Mouse (Mus musculus): Measurements from ENCODE around the gene Gm20458.
A peak's percentile ranks its signal among the peaks of the same experiment; 100 is the strongest.

Gm20458 gene

DNA sequence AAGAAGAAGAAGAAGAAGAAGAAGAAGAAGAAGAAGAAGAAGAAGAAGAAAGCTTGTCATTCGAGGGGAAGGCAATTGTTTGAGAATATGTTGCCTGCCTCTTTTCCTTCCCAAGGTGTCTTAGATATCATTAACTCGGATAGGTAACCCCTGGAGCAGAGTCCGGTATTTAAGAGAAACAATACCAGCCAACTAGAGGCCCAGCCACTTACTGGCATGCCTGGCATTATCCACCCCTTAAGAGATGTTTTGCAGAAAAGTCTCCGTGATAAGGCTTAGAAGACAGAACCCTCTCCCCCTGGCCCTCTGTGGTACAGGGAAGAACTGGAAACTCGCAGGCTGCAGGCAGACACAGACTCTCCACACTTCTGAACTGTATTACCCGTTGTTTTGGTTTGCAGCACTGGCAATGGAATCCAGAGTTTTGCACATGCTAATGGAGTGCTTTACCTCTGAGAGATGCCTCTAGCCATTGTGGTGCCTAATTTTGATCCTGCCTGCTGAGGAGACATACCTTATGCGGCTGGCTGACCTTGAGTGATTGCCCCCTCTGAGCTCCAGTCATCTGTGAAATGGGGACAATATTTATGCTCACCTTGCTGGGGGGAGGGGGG, 6.8 kb upstream of the Gm20458 start:
- peak in 1 of 2 experiments; percentile 66 for DNase-seq

DNA sequence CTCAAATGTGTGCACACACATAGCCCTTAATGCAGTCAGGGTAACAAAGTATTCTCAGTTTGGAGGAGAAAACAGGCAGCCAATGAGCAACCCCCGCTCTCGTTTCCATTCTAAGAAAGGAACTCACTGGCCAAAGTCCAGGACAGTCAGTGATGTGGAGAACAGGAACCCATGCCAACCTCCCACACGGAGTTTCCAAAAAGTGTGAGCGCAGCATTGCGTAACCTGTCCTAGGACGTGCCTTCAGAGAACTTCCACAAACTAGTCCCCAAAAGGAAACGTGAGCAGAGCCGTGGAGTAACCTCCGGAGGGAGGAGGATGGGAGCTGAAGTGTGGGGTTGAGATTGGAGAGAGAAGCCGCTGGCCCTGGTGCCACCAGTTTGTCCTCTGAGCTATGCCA, 5.9 kb upstream of the Gm20458 start:
- peak; percentile 96 for DNase-seq

DNA sequence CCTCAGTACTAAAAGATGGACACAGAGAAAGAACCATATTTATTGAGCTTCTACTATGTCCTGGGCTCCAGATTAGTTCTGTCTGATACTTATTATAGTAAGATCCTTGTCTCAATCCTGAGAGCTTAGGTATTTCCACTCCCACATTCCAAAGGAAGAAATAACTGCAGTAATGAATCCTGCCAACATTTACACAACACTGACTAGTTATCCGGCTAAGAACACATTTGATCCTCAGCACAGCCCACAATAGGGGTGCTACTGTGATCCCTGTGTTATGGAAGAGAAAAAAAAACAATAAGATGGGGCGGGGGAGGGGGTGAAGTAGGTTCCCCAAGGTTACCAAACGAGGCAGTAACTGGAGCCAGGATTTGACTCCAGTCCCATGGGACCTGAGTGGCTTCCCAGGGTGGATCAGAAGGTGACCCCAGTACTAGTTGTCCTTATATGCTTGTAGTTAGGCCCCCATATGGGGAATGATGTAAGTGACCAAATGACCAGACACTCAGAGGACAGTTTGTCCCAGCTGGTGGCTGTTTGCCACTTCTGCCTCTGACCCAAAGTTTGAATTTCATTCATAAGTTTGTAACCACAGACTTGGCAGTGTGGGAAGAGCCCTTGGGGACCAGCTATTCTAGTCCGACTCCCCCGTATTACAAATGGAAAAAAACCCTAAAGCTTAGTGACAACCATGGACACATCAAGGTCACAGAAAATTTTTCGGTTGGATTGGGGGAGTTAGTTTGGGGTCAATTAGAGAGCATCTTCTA, 5.2 kb upstream of the Gm20458 start:
- DNase-seq, result peak; percentile 49 to 51

DNA sequence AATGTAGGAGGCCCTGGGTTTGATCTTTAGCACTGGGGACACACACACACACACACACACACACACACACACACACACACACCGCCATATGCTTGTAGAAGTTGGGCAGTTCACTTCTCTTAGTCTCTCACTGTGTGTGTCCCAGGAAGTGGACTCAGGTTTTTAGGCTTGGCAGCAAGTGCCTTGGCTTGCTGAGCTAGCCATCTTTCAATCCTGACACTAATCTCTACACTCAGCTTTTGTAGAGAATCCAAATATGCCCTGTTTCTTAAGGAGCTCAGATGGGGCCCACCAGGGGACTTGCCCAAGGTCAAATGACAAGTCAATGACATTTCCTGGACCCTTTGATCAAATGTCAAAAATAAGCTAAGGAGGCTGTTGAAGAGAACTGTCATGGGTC, 4.4 kb upstream of the Gm20458 start:
- no peak for DNase-seq

DNA sequence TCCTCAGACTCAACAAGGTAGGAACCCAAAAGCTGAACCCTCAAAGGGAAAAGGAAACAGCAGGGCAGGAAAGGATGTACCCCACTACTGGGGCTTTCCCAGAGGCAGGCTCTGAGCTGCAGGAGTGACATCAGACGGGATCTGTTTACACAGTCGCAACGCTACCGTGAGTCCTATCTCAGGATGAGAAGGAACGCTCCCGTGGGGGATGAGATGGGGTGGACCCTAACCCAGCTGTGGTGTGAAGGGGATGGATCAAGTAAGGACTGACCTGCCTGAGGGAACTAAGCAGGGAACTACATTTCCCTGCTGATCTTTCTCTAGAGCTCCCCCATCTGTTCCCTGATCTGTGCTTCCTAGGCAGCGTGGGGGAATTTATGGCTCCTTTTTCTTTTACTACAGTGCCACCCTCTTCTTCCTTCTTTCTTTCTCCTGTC, 3.9 kb upstream of the Gm20458 start, which contains the start of gene Sys1:
Gene Sys1, plus strand, starts transcription at position 101 of the 437 bp plus-strand sequence.
- peak; percentile 49 to 62 for DNase-seq

DNA sequence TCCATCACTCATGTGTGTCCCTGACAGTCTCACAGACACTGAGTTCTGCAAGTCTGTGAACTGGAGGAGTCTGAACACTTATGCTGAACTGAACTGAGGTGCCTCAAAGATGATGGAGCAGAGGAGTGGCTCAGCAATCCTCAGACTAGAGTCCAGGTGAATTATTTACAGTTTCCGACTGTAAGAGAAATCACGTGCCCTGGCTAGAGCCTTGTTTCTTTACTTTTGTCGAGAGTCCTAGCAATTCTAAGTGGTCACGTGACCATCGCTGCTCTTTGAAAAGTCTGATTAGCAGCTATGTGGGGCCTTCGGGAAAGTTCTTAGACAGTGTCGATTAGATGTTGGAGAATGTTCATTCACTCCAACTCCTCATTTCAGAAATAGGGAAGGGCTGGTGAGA, 2.8 kb upstream of the Gm20458 start:
- peak; percentile 83 to 90 for DNase-seq

DNA sequence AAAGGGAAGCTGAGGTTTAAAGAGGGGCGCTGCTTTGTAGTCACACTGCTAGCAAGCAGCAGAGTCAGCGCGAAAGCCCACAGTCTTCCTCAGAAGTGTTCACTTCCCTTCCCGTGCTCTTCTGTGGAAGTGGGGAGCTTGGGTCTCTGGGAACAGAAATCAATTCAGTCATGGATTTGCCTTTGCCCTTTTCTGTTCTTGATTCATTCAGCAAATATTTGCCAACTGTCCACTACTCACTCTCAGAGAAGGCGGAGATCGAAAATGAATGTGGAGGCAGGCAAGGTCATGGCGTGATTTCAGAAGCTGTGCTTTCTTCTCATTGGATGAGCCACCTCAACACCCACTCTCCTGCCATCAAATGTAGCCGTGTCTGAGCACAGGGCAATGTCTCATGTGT, 2.2 kb upstream of the Gm20458 start:
- peak; percentile 59 to 70 for DNase-seq

DNA sequence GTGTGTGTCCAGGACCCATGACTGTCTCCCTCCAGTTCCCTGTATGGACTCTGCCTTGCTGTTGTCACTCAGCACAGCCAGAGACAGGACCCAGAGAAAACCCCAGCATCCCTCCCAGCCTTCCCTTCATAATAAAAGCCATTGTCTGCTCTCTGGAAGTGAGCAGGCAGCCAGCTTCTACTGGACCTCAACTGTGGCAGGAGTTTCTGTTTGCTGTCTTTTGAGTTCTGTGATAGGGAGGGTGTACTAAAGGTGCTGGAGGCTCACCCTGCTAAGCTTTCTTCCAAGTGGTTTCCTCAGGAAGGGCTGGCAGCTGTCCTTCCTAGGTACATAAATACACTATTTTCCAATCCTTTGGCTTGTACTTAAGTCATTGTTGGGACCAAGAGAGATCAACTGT, 4.4 kb downstream of the Gm20458 start:
- no peak for DNase-seq

DNA sequence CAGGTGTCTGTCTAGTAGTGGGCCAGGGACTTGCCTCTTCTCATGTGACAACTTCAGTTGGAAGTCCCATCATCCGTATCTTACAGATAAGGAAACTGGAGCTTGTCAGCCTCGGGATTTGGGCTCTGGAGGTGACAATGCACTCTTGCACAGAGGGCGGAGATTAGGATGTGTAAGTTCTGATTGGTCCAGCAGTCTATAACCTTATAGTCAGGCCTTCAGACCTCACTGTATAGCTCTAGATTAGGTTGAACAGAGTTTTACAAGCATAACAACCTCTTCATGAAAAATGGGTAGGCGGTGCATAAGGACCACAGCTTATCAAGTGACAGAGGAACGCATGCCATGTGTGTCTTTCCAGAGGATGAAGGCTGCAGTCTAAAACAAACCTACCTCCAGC, 6.0 kb downstream of the Gm20458 start:
- no peak for DNase-seq

DNA sequence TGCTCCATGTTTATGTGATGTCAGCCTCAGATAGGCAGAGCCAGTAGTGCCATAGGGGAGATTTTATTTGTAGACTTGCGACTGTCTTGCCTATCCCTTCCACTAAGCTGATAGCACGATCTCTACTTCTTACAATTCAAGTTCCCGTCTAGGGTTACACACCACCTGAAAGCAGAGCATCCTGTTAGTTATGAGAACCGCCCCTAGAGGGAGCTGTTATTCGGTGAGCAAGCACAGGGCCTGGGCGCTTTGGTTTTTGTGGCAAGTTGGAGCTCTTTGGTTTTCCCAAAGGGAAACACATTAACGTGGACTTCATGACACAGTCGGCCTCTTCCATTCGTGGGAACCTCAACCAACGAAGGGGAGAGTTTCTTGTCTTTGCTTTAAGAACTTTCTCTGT, 9.5 kb downstream of the Gm20458 start:
- DNase-seq, result peak; percentile 57 to 78

DNA sequence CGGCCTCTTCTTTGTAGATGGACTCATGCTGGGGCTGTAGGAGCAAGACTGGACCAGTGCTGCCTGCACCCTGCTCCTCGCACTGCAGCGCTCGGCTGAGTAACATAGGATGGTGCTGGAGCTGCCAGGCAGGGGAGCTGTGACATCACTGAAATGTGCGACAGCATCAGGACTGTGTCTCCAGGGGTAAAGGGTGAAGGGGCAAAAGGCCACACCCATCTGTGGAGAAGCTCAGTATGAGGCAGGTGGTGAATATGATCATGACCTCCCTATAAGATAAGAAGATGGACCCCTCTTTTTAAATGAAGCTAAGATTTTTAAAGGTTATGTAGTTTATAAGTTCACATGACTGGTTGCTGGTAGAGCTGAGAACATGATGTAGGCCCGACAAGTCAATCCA, 12.9 kb downstream of the Gm20458 start, which contains the start of gene Trp53tg5:
Gene Trp53tg5, minus strand, starts transcription at position 101 of the 400 bp plus-strand sequence.
- DNase-seq, result no peak

DNA sequence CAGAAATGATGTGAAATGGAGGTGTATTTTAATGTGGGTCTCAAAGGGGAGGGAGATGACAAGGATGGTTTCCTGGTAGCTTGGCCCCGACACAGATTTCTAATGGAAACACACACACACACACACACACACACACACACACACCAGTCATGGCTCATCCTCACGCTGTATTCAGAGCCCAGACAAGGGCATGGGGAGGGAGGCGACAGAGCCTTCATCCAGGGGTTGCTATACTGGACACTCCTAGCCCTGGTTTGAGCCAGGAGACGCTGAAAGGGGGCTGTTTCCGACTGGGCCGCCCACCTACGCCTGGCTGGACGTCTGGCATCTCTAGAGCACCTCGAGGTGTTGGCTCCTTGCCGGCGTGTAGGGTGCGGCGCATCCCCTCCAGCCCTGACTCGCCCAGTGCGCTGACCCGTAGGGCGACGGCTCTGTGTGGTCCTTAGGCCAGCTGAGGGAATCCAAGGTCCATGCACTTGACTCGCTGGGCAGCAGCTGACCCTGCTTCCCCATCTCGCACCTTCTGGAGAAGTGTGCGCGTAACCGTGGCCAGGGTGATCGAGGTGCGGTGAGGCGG, 25.0 kb downstream of the Gm20458 start, which contains the start of gene Dbndd2:
Gene Dbndd2, plus strand, starts transcription at position 426 of the 577 bp plus-strand sequence.
- peak; percentile 59 to 72 for DNase-seq

DNA sequence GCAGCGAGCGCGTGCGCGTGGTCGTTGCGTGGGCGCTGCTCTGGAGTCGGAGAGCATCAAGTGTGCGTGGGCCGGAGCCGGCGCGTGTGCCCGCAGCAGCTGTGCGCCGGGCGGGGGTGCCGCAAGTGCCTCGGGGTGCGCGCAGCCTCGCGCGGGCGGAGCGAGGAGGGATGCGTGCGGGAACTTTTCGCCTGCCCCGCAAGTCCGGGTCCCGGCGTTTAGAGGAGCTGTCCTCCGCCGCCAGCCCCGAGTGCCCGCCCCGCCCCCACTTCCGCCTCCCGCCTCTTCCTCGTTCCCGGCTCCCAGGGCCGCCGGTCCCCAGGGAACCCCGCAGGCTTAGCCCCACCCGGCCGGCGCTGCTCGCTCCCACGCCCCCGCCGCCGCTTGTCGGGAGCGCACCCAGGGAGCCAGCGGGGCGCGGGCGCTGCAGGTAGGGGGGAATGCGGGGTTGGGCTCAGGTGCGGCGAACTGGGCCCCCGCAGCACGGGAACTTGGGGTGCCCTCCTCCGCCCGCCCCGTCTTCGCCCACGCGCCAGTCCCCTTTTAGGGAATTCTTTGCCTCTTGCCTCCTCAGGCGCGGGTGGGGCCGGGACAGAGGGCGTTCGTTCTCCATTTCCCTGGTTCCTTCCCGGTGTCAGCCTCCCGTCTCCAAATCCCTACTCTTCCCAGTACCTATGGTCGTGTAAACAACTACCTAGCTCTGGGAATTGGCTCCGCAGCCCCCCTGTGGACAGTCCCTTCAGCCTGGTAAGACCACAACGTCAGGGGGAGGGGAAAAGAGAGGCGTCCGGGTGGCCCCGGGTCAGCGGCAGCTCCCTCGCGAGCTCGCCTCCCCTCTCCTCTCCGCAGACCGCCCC, 25.7 kb downstream of the Gm20458 start:
- DNase-seq, result peak; percentile 30 to 49

DNA sequence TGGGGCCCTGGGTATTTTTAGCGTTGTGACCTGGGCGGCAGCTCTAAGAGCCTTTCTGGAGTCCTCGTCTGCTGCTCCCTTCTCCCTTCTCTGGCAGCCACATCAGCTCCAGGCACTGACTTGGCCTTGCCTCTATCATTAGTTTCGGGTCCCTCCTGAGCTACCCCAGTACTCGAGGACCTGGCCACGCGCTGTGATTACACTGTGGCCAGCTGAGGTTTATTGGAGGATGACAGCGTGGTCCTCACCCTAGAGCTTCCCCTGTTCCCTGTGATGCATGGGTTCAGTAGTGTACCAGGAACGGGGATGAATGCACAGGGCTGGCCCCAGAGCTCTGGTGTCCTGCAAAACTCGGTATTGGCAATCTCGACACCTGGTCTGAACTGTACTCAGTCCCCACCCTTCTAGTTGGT, 26.4 kb downstream of the Gm20458 start:
- no peak for DNase-seq

DNA sequence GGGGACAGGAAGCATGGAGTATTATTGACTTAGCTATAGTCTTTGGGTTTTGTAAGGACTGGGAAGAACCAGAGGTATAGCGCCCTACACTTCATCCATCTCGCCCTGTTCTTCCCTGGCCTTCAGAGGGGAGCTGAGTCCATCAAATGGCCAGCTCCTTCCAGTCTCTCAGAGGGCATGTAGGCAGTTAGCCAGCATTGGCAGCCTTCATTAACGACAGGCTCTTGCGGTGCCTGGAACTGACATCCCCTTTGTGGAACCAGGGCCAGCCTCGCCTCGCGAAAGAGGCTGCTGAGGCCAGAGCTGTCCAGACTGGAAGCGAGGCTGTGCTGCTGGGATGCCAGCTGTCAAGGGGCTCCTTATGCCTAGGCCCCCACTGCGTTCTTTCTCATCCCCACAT, 27.0 kb downstream of the Gm20458 start:
- no peak for DNase-seq

DNA sequence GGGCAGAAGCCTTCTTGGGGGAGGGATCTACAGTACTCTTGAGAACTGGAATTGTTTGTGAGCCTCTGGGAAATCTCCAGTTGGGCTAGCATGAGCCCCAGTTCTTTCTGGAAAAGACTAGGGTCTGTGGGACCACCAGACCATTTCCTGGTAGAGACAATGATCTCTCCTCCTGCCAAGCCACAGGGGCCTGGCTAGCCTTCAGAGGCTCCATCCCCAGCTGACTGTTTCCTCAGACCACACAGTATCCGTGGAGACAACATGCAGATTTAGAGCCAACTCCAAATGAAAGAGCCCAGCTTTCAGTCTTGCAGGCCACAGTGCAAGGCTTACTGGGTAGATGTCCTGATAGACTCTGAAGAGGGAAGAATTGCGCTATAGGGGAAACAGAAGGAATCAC, 33.4 kb downstream of the Gm20458 start:
- DNase-seq, result no peak

DNA sequence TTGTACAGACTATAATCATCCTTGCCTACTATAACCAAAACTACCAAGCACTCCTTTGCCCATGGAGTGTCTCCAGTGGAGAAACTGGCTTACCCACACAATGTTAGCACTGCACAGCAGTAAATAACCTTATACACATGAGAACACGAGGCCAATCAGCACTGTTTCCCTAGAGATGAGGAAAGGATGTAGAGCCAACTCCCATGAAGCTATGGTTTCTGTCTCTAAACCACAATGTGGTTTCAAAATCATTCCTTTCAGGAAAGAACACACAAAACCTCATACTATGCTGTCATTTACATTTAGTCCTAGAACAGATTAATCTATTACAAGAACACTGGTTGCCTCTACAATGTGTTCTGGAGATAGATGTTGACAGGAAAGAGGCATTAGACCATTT, 35.6 kb downstream of the Gm20458 start:
- DNase-seq, result no peak

DNA sequence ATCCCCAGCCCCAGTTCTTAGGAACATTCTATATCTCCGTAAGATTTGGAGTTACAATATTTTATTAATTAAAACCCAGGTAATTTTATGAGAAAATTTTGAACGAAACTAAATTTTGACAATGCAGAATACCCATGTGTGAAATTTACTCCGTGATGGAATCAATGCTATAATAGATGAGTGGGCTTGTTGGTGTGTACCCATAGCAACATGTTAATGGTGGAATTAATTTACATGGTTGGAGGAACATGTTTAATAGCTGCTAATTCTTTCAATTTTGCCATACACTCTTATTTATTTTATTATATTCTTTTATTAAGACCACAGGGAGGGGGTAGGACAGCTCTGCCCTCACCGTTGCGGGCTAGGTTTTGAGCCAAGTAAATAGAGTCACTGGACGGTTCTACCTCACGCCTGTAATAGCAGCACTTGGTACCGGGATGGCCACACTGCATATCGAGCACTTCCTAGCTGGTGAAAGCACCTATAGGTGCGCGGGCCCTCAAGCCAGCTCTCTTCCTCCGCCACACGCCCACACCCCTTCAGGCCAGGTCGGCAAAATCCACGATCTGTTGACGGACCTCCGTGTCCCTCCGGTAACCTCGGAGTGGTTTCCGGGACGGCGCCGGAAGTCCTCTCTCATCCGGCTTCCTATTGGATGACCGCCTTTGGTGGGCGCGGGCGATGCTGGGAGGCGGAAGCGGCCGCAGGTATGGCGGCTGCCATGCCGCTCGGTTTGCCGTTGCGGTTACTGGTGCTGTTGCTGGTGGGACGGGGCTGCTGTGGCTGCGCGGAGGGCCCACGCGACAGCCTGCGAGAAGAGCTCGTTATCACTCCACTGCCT, 36.3 kb downstream of the Gm20458 start, which contains the start of gene Pigt:
Gene Pigt, plus strand, starts transcription at position 674 of the 844 bp plus-strand sequence.
- DNase-seq, result peak; percentile 85 to 88

DNA sequence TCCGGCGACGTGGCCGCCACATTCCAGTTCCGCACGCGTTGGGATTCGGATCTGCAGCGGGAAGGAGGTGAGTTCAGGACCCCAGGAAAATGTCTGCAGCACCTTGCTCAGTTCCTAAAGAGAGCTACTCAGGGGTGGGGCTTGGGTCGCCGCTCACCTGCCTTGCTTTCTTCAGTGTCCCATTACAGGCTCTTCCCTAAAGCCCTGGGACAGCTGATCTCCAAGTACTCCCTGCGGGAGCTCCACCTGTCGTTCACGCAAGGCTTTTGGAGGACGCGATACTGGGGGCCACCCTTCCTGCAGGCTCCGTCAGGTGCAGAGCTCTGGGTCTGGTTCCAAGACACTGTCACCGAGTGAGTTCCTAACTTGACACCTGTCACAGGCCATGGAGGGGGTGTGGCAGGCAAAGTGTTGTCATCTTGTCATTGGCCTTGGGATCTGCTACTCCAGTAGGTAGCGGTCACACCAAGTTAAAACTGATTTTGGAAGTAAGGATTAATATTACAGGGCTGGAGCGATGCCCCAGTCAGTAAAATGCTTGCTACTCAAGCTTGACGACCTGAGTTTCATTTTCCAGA, 37.0 kb downstream of the Gm20458 start:
- no peak for DNase-seq

DNA sequence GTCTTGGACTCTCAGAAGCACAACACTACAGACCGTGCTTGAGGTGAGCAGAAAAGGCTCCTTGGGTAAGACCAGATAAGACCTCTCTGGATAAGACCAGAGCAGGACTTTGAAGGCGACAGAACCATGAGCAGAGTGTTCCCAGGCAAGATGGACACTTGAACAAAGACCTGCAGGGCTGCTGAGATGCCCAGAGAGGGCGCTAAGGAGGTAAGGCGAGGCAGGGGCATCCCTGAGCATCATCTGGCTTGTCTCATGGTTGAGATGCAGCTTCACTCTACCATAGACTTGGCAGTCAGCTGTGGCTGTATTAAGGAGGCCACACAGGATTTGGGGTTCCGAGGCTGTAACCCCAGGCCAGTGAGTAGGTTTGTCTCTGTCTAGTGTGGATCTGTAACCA, 38.5 kb downstream of the Gm20458 start:
- no peak for DNase-seq

DNA sequence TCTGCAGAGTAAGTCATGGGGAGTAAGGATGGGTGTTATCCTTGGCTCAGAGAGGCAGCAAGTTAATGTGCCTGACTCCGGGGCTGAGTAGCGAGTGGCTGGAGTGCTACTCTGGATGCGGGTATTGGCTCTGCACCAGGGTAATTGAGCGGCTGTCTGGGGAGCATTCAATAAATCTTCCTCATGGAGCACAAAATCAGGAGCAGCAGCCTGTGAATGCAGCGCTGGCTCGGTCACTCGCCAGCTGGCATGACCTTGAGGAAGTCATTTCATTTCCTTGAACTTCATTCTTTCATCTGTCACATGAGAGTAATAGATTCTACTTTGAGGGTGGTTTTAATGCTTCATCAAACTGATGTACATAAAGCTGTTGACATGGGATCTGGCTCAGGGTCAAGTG, 39.7 kb downstream of the Gm20458 start:
- peak in 1 of 2 experiments; percentile 71 for DNase-seq

Measured in kidney, adult 8-10 months (tissue).